Mouse (Mus musculus) MEL (cell line): ENCODE measurements around the gene Fdps. TPM values are rescaled to one million over a fixed set of nuclear protein-coding genes. Genes with fewer than 3 reads are reported as not detected.
A peak's percentile ranks its signal among the peaks of the same experiment; 100 is the strongest.

Experiments used
- DNase-seq: peaks from one replicate; pipeline ENCODE4 v3.0.0; 2011; ENCODE audit warnings: low read depth, low spot score
- H3K27ac ChIP-seq: 2 replicates; pipeline ENCODE4 v1.5.1; 2012; ENCODE audit warnings: low read depth, mild to moderate bottlenecking, control low read depth, low read length, moderate library complexity; ENCODE audit not compliant: control insufficient read depth
- H3K27me3 ChIP-seq, 2 experiments: fragments of 150-350 bp in 1 of 2; sonication (generic) in 1 of 2; 2 replicates each; pipeline ENCODE4 v1.6.1; 2012; ENCODE audit warnings: low read length in 2 of 2, mild to moderate bottlenecking in 2 of 2, improper control_type of control experiment in 1 of 2, moderate library complexity in 1 of 2; ENCODE audit not compliant: insufficient read depth in 2 of 2, control insufficient read depth in 1 of 2
- H3K36me3 ChIP-seq, 2 experiments: 2 replicates each; pipeline ENCODE4 v1.6.1; 2012 to 2014; ENCODE audit warnings: low read length in 2 of 2, improper control_type of control experiment in 1 of 2, inconsistent platforms in 1 of 2, mild to moderate bottlenecking in 1 of 2; ENCODE audit not compliant: insufficient read depth in 2 of 2, control insufficient read depth in 1 of 2
- H3K4me1 ChIP-seq, 2 experiments: fragments of 150-350 bp in 1 of 2; sonication (generic) in 1 of 2; 2 replicates each; pipeline ENCODE4 v1.6.1; 2012; ENCODE audit warnings: low read length in 2 of 2, improper control_type of control experiment in 1 of 2, mild to moderate bottlenecking in 1 of 2; ENCODE audit not compliant: insufficient read depth in 2 of 2, control insufficient read depth in 1 of 2
- H3K4me3 ChIP-seq, 2 experiments: fragments of 150-350 bp in 1 of 2; sonication (generic) in 1 of 2; 2 replicates each; pipeline ENCODE4 v1.5.1; 2012; ENCODE audit warnings: low read depth in 2 of 2, low read length in 2 of 2, mild to moderate bottlenecking in 2 of 2, moderate library complexity in 2 of 2, control low read depth in 1 of 2, improper control_type of control experiment in 1 of 2; ENCODE audit not compliant: control insufficient read depth in 1 of 2, insufficient read depth in 1 of 2
- H3K79me2 ChIP-seq: 2 replicates; pipeline ENCODE4 v1.6.1; 2012; ENCODE audit warnings: mild to moderate bottlenecking, low read length, moderate library complexity; ENCODE audit not compliant: control insufficient read depth, poor library complexity, insufficient read depth
- H3K9ac ChIP-seq: 2 replicates; pipeline ENCODE4 v1.6.1; 2012; ENCODE audit warnings: low read depth, mild to moderate bottlenecking, control low read depth, low read length, moderate library complexity; ENCODE audit not compliant: control insufficient read depth, poor library complexity, severe bottlenecking
- H3K9me3 ChIP-seq: fragments of 150-350 bp; sonication (generic); replicated peaks from 2 replicates; pipeline ENCODE4 v1.6.1; 2012; ENCODE audit warnings: mild to moderate bottlenecking, low read length, improper control_type of control experiment, moderate library complexity; ENCODE audit not compliant: insufficient read depth
- CHD1 ChIP-seq: IDR thresholded peaks from 2 replicates; pipeline ENCODE4 v1.6.1; 2012; ENCODE audit warnings: low read depth, mild to moderate bottlenecking, inconsistent platforms, low read length, improper control_type of control experiment
- EP300 ChIP-seq, 2 experiments: IDR thresholded peaks; 2 replicates each; pipeline ENCODE4 v1.6.1; 2011; ENCODE audit warnings: improper control_type of control experiment in 2 of 2, low read length in 2 of 2, low read depth in 1 of 2, mild to moderate bottlenecking in 1 of 2
- ETS1 ChIP-seq: IDR thresholded peaks from 2 replicates; pipeline ENCODE4 v1.6.1; 2012; ENCODE audit warnings: low read depth, mild to moderate bottlenecking, inconsistent platforms, low read length, improper control_type of control experiment, moderate library complexity
- GATA1 ChIP-seq: IDR thresholded peaks from 2 replicates; pipeline ENCODE4 v1.6.1; 2011; ENCODE audit warnings: low read depth, low read length, improper control_type of control experiment
- MAX ChIP-seq: IDR thresholded peaks from 2 replicates; pipeline ENCODE4 v1.6.1; 2011; ENCODE audit warnings: low read length, improper control_type of control experiment
- MAZ ChIP-seq: IDR thresholded peaks from 2 replicates; pipeline ENCODE4 v1.6.1; 2012; ENCODE audit warnings: low read depth, mild to moderate bottlenecking, inconsistent platforms, low read length, improper control_type of control experiment
- MXI1 ChIP-seq: IDR thresholded peaks from 2 replicates; pipeline ENCODE4 v1.6.1; 2011; ENCODE audit warnings: mild to moderate bottlenecking, low read depth, low read length, improper control_type of control experiment
- POLR2AphosphoS2 ChIP-seq: IDR thresholded peaks from 2 replicates; pipeline ENCODE4 v1.6.1; 2011; ENCODE audit warnings: low read length, improper control_type of control experiment
- POLR2AphosphoS5 ChIP-seq: IDR thresholded peaks from 2 replicates; pipeline ENCODE4 v1.6.1; 2012; ENCODE audit warnings: low read depth, borderline replicate concordance, mild to moderate bottlenecking, inconsistent platforms, low read length, moderate library complexity, mixed read lengths
- RAD21 ChIP-seq: IDR thresholded peaks from 2 replicates; pipeline ENCODE4 v1.6.1; 2011; ENCODE audit warnings: mild to moderate bottlenecking, low read depth, low read length, improper control_type of control experiment
- RCOR1 ChIP-seq: IDR thresholded peaks from 2 replicates; pipeline ENCODE4 v1.6.1; 2012; ENCODE audit warnings: low read depth, mild to moderate bottlenecking, inconsistent platforms, low read length, improper control_type of control experiment
- SIN3A ChIP-seq: IDR thresholded peaks from 2 replicates; pipeline ENCODE4 v1.6.1; 2012; ENCODE audit warnings: low read length, improper control_type of control experiment, inconsistent platforms
- SMC3 ChIP-seq: IDR thresholded peaks from 2 replicates; pipeline ENCODE4 v1.6.1; 2011; ENCODE audit warnings: low read depth, low read length, improper control_type of control experiment
- UBTF ChIP-seq: IDR thresholded peaks from 2 replicates; pipeline ENCODE4 v1.6.1; 2012; ENCODE audit warnings: low read depth, mild to moderate bottlenecking, inconsistent platforms, low read length, improper control_type of control experiment, moderate library complexity, borderline replicate concordance; ENCODE audit not compliant: insufficient read depth
- ZMIZ1 ChIP-seq: IDR thresholded peaks from 2 replicates; pipeline ENCODE4 v1.6.1; 2012; ENCODE audit warnings: low read depth, mild to moderate bottlenecking, inconsistent platforms, low read length, improper control_type of control experiment, moderate library complexity
- polyA plus RNA-seq, 2 experiments: library from polyadenylated mRNA; stranded (reverse) in 1 of 2; unstranded in 1 of 2; fragments of >175 nt in 1 of 2; fragments of >200 nt in 1 of 2; gene quantifications; 2 replicates each; pipeline versions ENCODE4 v1.2.1 to v1.2.4; 2012; ENCODE audit warnings: low replicate concordance in 2 of 2, low read depth in 1 of 2; ENCODE audit not compliant: insufficient read length in 2 of 2, insufficient read depth in 1 of 2, missing spikeins in 1 of 2
- total RNA-seq: library from RNA; depleted of rRNA; stranded (reverse); fragments of 300-350 nt; gene quantifications from 2 replicates; pipeline ENCODE4 v1.2.3, GENCODE M21; 2012

Fdps gene
- total and polyA plus RNA-seq, 3 experiments, result 226 to 267 TPM; not detected in 1

DNA sequence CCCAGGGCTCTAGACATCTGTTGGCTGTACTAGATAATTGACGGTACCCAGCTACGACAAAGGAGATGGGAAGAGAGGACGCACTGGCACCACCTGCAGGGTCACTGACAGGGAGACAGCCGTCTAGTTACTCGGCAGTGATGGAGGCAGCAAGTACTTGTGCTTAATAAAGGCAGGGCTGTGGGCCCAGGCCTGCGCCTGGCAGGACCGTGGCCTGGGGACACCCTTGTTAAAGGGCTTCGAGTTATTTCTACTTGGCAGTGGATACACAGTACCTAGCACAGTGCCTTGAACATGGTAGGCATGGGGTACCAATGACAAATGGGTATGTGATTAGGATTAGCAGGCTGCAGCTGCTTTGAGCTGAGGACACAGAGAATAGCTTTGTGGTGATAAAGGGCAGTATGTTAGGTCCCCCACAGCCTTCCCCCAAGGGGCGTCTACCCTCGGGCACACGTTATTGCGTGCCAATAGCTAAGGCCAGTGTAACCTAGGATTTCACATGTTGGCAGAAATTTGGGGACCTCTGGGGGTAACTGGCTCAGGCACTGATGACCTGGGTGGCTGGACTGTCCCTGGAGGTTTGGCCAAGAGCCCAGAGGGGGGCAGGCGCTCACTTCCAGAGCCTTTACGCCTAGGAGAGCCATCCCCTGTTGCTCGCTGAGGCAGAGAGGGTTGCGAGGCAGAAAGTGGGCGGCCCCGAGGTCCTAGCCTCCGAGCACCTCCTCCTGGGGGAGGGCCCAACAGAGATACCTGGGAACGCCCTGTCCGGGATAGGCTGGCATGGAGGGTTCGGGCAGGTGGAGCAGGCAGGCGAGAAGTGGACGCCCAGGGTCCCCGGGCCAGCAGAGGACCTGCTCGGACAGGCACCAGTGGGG, 45.6 kb upstream of the Fdps start:
- Histone ChIP-seq H3K27ac (no peak overlapping the region), H3K4me3 (no peak overlapping the region), H3K79me2 (no peaks in the 10 kb centered on the region), H3K36me3 (peaks cover 4 to 10% of the 10 kb centered on the region in 2 experiments; a peak in 3 of 4 replicates), H3K9ac (no peak overlapping the region), H3K27me3 (no peaks in the 10 kb centered on the region), H3K4me1 (peaks cover 0 to 8% of the 10 kb centered on the region in 2 experiments; a peak in 2 of 4 replicates), H3K9me3 (no peaks in the 10 kb centered on the region)
- TF ChIP-seq ZMIZ1 (peak; percentile 5), POLR2AphosphoS5 (0 out of 2 replicates have a peak, but pooled peaks have one; percentile 59), MAX (no peak), POLR2AphosphoS2 (peak; percentile 27; the same call in 1 of the 2 replicates), SMC3 (0 out of 2 replicates have a peak, but pooled peaks have one; percentile 7), UBTF (no peak)
- DNase-seq, result no peak

DNA sequence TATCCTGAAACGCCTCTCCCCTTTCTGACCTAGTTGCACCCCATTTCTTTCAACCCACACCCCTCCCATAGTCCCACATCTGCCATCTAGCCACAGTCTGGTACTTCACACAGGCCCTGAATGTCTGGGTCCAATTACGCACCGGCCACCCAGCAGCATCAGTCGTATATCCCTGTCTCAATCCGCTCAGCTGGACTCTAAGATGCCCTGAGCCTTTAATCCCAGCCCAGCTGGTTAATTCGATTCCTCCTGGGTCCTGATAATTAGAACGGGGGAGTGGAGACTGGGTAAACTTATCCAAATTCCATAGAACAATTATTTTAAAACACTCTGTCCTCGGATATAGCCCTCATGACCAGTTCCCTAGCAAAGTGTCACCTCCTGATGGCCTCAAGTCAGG, 43.8 kb upstream of the Fdps start:
- Histone ChIP-seq H3K27ac (no peak overlapping the region), H3K27me3 (no peaks in the 10 kb centered on the region), H3K9me3 (no peaks in the 10 kb centered on the region), H3K36me3 (peaks cover 0 to 4% of the 10 kb centered on the region in 2 experiments; a peak in 1 of 4 replicates)
- TF ChIP-seq SIN3A (no peak), ETS1 (no peak), SMC3 (no peak), EP300 (IDR thresholded peaks at IDR 0.05; ENCODE audit: low read depth in 1 of 2, low read length in 2 of 2) (no peak), RAD21 (no peak), UBTF (no peak), MAZ (no peak), GATA1 (no peak), RCOR1 (no peak), MXI1 (no peak), CHD1 (no peak), MAX (no peak)
- TF ChIP-seq, all 39 proteins: peak for 0
- no peak overlapping the region for H3K9ac ChIP-seq
- H3K4me1 ChIP-seq, result no peaks in the 10 kb centered on the region
- no peak for DNase-seq
- no peaks in the 10 kb centered on the region for H3K79me2 ChIP-seq
- H3K4me3 ChIP-seq, result no peak overlapping the region
